Mouse (Mus musculus) liver, adult 2 months (tissue): ENCODE results near the gene Stk38l.

ENCODE experiments used
- CTCF ChIP-seq: fragments of 200-500 bp; IDR thresholded peaks from 2 replicates; pipeline ENCODE4 v1.5.1; 2011; ENCODE audit warnings: low read depth, low read length, control low read depth
- POLR2A ChIP-seq: fragments of 200-500 bp; IDR thresholded peaks from 2 replicates; pipeline ENCODE4 v1.6.1; 2011; ENCODE audit warnings: low read length, control low read depth; ENCODE audit not compliant: insufficient read depth; ENCODE audit errors: extremely low read depth

- TF ChIP-seq CTCF, result no peak
- TF ChIP-seq POLR2A, result no peak
Measured at GRCm38 (mm10) chr6:146731031-146731430, 6.2 kb downstream of the Stk38l start.
